ENCODE assay signal across 8 mouse cellular contexts in genomic region chr1:86441980-86442831, GRCm38 (mm10). TPM values are rescaled to one million over a fixed set of nuclear protein-coding genes. Genes with fewer than 3 reads are reported as not detected.
DNase-seq lines count a peak whose midpoint lies in the region; ATAC-seq and TF ChIP-seq lines count a peak whose summit lies in the region.

No protein-coding gene starts in this region.

- under 1% methylated on average over 81 of the region's 81 CpGs for WGBS in heart, embryonic 12.5 days
- under 1% methylated on average over 80 of the region's 81 CpGs for WGBS in kidney, postnatal 0 days
- under 1% methylated on average over 81 of the region's 81 CpGs for WGBS in liver, embryonic 12.5 days (ENCODE audit: insufficient replicate concordance)
- WGBS in stomach, embryonic 14.5 days, result under 1% methylated on average over 81 of the region's 81 CpGs

- TF ChIP-seq CTCF in kidney, postnatal 0 days (IDR thresholded peaks at IDR 0.05; ENCODE audit: low read depth), result no peak

- H3K27ac ChIP-seq in heart, embryonic 12.5 days (ENCODE audit: poor library complexity, severe bottlenecking), result peak overlapping the region; percentile 98
- peak overlapping the region; percentile 98 for H3K27ac ChIP-seq in kidney, postnatal 0 days
- H3K27ac ChIP-seq in liver, embryonic 12.5 days, result peak overlapping the region; percentile 92
- peak overlapping the region; percentile 99 for H3K27ac ChIP-seq in stomach, embryonic 14.5 days (ENCODE audit: low read length)

- peaks cover 4% of the 10 kb centered on the region for H3K27me3 ChIP-seq in erythroblast, embryonic 14.5 days (ENCODE audit: control insufficient read depth)
- no peaks in the 10 kb centered on the region for H3K27me3 ChIP-seq in heart, embryonic 12.5 days (replicated peaks)
- no peaks in the 10 kb centered on the region for H3K27me3 ChIP-seq in kidney, postnatal 0 days (ENCODE audit: insufficient read depth, low read length)
- no peaks in the 10 kb centered on the region; the same call in 1 of the 2 replicates for H3K27me3 ChIP-seq in liver, embryonic 12.5 days (replicated peaks)
- no peaks in the 10 kb centered on the region for H3K27me3 ChIP-seq in stomach, embryonic 14.5 days (ENCODE audit: control insufficient read depth, insufficient read depth, low read length)

- ATAC-seq in heart, embryonic 12.5 days (ENCODE audit: insufficient number of reproducible peaks, low FRiP score), result peak; percentile 74
- ATAC-seq in kidney, postnatal 0 days (replicated peaks; ENCODE audit: low FRiP score, low read depth), result peak; percentile 63
- ATAC-seq in liver, embryonic 12.5 days, result peak; percentile 57
- ATAC-seq in stomach, embryonic 14.5 days (ENCODE audit: insufficient number of reproducible peaks, insufficient read depth, low FRiP score, low read depth), result peak; percentile 57

- H3K4me3 ChIP-seq in erythroblast, embryonic 14.5 days (replicated peaks), result peak overlapping the region; percentile 74
- peak overlapping the region; percentile 46 for H3K4me3 ChIP-seq in heart, embryonic 12.5 days
- H3K4me3 ChIP-seq in kidney, postnatal 0 days (replicated peaks; ENCODE audit: low read depth, low read length), result peak overlapping the region; percentile 29
- H3K4me3 ChIP-seq in liver, embryonic 12.5 days, result peak overlapping the region; percentile 70
- H3K4me3 ChIP-seq in stomach, embryonic 14.5 days (ENCODE audit: low read depth, low read length), result peak overlapping the region; percentile 40

- H3K9ac ChIP-seq in heart, embryonic 12.5 days, result peak overlapping the region; percentile 85
- H3K9ac ChIP-seq in kidney, postnatal 0 days (ENCODE audit: low read depth, low read length), result peak overlapping the region; percentile 72
- peak overlapping the region; percentile 88 for H3K9ac ChIP-seq in liver, embryonic 12.5 days
- peak overlapping the region; percentile 89 for H3K9ac ChIP-seq in stomach, embryonic 14.5 days (replicated peaks; ENCODE audit: low read depth, low read length)

- H3K4me2 ChIP-seq in heart, embryonic 12.5 days, result peak overlapping the region; percentile 76
- H3K4me2 ChIP-seq in kidney, postnatal 0 days (ENCODE audit: low read length), result peak overlapping the region; percentile 63
- peak overlapping the region; percentile 99 for H3K4me2 ChIP-seq in liver, embryonic 12.5 days
- peak overlapping the region; percentile 91 for H3K4me2 ChIP-seq in stomach, embryonic 14.5 days (replicated peaks; ENCODE audit: low read depth, low read length)

- DNase-seq in B cell, adult 2 months, result peak; percentile 81 to 84
- peak; percentile 94 for DNase-seq in brain, adult 2 months (ENCODE audit: low read depth, low spot score)
- DNase-seq in kidney, postnatal 0 days (ENCODE audit: low spot score), result peak; percentile 93
- DNase-seq in naive thymus-derived CD4-positive, alpha-beta T cell, adult 2 months (ENCODE audit: low read depth), result peak; percentile 89

- no peaks in the 10 kb centered on the region for H3K9me3 ChIP-seq in erythroblast, embryonic 14.5 days (ENCODE audit: control insufficient read depth, low read length)
- H3K9me3 ChIP-seq in heart, embryonic 12.5 days (replicated peaks), result no peaks in the 10 kb centered on the region
- H3K9me3 ChIP-seq in kidney, postnatal 0 days (replicated peaks; ENCODE audit: low read length), result no peaks in the 10 kb centered on the region
- no peaks in the 10 kb centered on the region for H3K9me3 ChIP-seq in liver, embryonic 12.5 days (replicated peaks)
- H3K9me3 ChIP-seq in stomach, embryonic 14.5 days (ENCODE audit: control insufficient read depth, low read depth, low read length), result no peaks in the 10 kb centered on the region

- H3K4me1 ChIP-seq in erythroblast, embryonic 14.5 days (ENCODE audit: control insufficient read depth), result peaks cover 69% of the 10 kb centered on the region
- H3K4me1 ChIP-seq in heart, embryonic 12.5 days (replicated peaks), result peaks cover 56% of the 10 kb centered on the region
- H3K4me1 ChIP-seq in kidney, postnatal 0 days (replicated peaks; ENCODE audit: insufficient read depth, low read length), result peaks cover 18% of the 10 kb centered on the region
- H3K4me1 ChIP-seq in liver, embryonic 12.5 days, result peaks cover 67% of the 10 kb centered on the region
- H3K4me1 ChIP-seq in stomach, embryonic 14.5 days (ENCODE audit: control insufficient read depth, insufficient read depth, low read length), result peaks cover 23% of the 10 kb centered on the region

- H3K36me3 ChIP-seq in erythroblast, embryonic 14.5 days (ENCODE audit: control insufficient read depth), result no peaks in the 10 kb centered on the region
- H3K36me3 ChIP-seq in heart, embryonic 12.5 days, result no peaks in the 10 kb centered on the region
- no peaks in the 10 kb centered on the region for H3K36me3 ChIP-seq in kidney, postnatal 0 days (ENCODE audit: insufficient read depth, low read length)
- H3K36me3 ChIP-seq in liver, embryonic 12.5 days, result no peaks in the 10 kb centered on the region
- no peaks in the 10 kb centered on the region for H3K36me3 ChIP-seq in stomach, embryonic 14.5 days (ENCODE audit: control insufficient read depth, insufficient read depth, low read length)

RNA-seq across cellular contexts. Expression of gene Tex44, which starts 16.1 kb away (rescaled TPM):
- not detected in 2 replicates for polyA plus RNA-seq in erythroblast, embryonic 14.5 days (2012)
- not detected in 2 replicates for polyA plus RNA-seq in heart, embryonic 12.5 days (2016; fragmentation: Nextera tagmentation; extraction: Ambion mirVana)
- not detected in 2 replicates for polyA plus RNA-seq in kidney, postnatal 0 days (2015; fragmentation: Nextera tagmentation; extraction: Ambion mirVana)
- not detected in 2 replicates for polyA plus RNA-seq in liver, embryonic 12.5 days (2016; fragmentation: Nextera tagmentation; extraction: Ambion mirVana)
- not detected in 2 replicates for polyA plus RNA-seq in stomach, embryonic 14.5 days (2014; fragmentation: Nextera tagmentation; extraction: Ambion mirVana)

RNA-seq across cellular contexts. Expression of gene Nmur1, which starts 16.2 kb away (rescaled TPM):
- polyA plus RNA-seq in erythroblast, embryonic 14.5 days (2012), result not detected in 2 replicates
- not detected in 2 replicates for polyA plus RNA-seq in heart, embryonic 12.5 days (2016; fragmentation: Nextera tagmentation; extraction: Ambion mirVana)
- not detected in 2 replicates for polyA plus RNA-seq in kidney, postnatal 0 days (2015; fragmentation: Nextera tagmentation; extraction: Ambion mirVana)
- 0.19 TPM in 1 of 2 replicates, not detected in the other for polyA plus RNA-seq in liver, embryonic 12.5 days (2016; fragmentation: Nextera tagmentation; extraction: Ambion mirVana)
- not detected in 2 replicates for polyA plus RNA-seq in stomach, embryonic 14.5 days (2014; fragmentation: Nextera tagmentation; extraction: Ambion mirVana)

Comparison
In these comparisons a context has a peak if more than half of its experiments do, and no peak if none do; other contexts are left out.
1. Peak in every context shown above with its lines: DNase-seq, ATAC-seq, H3K4me3 ChIP-seq and H3K27ac ChIP-seq.